Mouse (Mus musculus) megakaryocyte, embryonic 14.5 days (primary cell): ENCODE measurements around the gene Mtfr1l.

Experiments
- FLI1 ChIP-seq: IDR thresholded peaks from 2 replicates; pipeline ENCODE4 v1.6.1; 2012; ENCODE audit warnings: low read length, inconsistent platforms, mixed read lengths
- GATA1 ChIP-seq: IDR thresholded peaks from 3 replicates; pipeline ENCODE4 v1.6.1; 2012; ENCODE audit warnings: mixed read lengths, low read length, inconsistent platforms, borderline replicate concordance

- TF ChIP-seq GATA1 (no peak), FLI1 (no peak)
Measured at GRCm38 (mm10) chr4:134542726-134543125, 7.5 kb upstream of the Mtfr1l start.
